Mouse (Mus musculus): ENCODE results near the gene Asb1.

The Asb1 gene

DNA sequence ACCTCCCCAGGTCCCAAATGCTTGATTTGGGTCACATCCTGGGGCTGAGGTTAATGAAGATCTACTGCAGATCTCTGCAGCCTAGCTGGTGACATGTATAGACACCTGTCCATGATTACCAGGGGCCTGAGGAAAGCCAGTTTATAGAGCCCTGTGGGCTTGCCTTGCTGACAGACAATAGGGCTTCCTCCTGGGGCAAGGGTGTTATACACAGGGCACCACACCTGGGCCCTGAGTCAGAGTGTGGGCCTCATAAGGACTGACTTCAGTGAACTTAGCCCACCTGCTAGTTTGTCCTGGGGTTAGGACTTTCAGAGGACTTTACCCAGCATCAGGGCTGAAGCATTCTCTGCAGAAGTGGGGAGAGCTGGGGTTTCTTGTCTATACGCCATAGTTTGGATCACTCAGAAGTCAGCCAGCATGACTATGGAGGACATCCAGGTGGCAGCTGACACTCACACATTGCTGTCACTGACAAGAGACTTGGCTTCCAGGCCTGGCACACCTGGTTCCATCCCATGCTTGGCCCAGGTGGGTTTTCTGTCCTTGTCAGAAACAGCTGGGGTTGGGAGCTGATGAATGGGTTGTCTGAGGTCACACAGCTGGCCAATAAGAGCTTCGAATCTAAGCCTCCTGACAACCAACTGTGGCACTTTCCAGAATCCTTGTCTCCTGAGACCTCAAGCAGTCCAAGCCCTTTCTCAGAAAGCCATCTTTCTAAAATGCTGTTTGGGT lies 61.2 kb downstream of the Asb1 start:
- in situ Hi-C loops (cut with MboI) = no loop called here

DNA sequence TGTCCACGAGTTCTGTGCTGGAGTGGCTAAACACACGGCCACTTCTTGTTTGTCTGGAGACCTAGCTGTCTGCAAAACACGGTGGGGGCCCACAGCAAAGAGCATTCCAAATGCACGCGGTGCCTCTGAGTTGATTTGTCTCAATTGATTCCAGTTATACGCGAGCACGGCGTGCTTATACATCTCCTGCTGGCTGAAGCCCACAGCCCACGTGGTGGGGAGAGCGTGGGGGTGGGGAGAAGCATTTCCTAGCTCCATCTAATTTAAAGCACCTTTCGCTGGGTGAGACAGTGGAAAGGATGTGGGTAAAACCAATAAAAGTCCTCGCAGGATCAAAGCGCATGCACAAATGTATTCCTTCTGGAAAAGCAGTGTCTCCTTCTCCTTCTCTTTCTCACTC lies 65.3 kb downstream of the Asb1 start:
- in situ Hi-C loops (cut with MboI) = no loop called here

GRCm38 (mm10) chr1:91606701-91607100 lies 66.4 kb downstream of the Asb1 start:
- in situ Hi-C loops (cut with MboI) = no loop called here

DNA sequence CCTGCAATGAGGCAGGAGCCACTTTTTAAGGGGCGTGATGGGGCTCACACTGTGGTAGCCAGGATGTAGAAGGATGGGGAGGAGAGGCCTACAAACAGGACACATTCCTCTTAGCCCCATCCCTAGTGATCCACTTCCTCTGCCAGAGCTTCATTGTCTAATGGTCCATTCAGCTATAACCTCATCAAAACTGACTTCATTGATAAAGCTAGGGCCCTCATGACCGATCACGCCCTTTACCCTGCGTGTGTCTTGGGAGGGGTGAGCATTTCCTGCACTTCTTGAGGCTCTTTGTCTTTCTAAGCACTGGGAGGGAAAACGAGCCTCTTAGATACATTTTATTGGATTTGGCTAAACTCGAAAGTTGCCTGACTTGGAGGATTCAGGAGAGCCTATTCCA lies 66.8 kb downstream of the Asb1 start:
- in situ Hi-C loops (cut with MboI) = no loop called here

Measured in mature B cell (primary cell).